Mouse (Mus musculus) frontal cortex, postnatal 10 days (tissue): ENCODE measurements around the gene Bcap31.
"Not testable (repeated sequence)": the region's sequence is repeated elsewhere in the genome, so short reads cannot be mapped to it uniquely, and the experiment has no call there.

Experiments
- DNase-seq, 2 experiments: peaks; one replicate each; pipeline ENCODE4 v3.0.0; 2022; ENCODE audit warnings: low spot score in 2 of 2, mixed read lengths in 1 of 2

Gene Bcap31

DNA sequence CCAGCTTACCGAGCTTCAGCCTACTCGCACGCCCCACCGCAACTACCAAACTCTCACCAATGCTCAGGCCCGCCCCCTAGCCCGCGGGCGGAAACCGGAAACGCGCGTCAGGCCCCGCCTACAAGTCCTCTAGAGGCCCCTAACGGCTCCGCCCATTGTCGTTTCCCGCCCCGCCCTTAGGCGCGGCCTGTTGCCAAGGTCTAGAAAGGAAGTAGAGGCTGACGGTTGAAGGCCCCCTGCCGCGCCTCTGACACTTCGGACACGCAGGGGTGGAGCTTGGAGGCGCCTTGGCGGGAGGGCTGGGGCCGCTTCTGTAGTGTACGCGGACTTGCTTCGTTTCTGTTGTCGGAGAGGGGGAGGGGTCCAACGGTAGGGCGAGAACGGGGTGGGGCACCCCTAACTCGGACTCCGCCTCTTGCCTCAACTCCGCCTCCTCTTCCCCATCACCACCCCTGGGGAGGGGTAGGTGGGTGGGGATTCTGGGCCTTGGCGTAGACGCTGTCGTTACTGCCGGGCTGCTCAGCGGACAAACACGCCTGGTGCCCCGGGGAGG is at the start of gene Bcap31, which contains the start of gene Abcd1:
Bcap31 (minus strand) TSS at position 67 of the 553 bp plus-strand sequence.
Abcd1 (plus strand) TSS at position 489 of the 553 bp plus-strand sequence.
- DNase-seq: peak; percentile 85 to 89

DNA sequence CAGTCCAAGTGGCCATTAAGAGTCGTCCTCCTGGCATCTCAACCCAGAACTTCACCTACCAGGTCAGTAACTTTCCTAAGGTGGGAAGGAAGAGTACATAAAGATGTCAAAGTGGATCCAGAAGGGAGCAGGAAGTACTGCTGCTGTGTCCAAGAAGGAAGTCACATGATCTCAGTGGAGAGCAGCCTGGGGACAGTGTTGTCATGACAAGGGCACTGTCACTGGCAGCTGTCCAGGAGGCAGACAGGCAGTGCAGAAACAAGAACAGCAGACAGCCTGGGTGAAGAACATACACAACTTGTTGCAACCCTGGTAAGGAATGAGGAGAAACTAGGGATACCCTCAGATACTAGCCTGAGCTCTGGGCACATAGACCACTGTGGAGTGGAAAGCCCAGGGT is 49.3 kb upstream of the Bcap31 start:
- DNase-seq: no peak

DNA sequence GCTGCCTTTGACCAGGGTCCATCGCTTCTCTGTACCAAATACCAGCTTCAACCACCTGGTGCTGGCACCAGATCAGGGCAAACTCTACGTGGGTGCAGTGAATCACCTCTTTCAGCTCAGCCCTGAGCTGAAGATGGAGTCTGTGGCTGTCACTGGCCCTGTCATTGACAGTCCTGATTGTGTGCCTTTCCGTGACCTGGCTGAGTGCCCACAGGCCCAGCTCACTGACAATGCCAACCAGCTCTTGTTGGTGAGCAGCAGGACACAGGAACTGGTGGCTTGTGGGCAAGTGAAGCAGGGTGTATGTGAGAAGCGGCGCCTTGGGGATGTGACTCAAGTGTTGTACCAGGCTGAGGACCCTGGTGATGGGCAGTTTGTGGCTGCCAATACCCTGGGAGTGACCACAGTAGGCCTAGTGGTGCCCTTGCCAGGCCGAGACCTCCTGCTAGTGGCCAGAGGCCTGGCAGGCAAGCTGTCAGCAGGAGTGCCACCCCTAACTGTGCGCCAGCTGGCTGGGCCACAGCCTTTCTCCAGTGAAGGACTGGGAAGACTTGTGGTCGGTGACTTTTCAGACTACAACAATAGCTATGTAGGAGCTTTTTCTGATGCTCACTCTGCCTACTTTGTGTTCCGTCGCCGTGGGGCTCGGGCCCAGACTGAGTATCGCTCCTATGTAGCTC is 42.8 kb upstream of the Bcap31 start:
- no peak for DNase-seq

DNA sequence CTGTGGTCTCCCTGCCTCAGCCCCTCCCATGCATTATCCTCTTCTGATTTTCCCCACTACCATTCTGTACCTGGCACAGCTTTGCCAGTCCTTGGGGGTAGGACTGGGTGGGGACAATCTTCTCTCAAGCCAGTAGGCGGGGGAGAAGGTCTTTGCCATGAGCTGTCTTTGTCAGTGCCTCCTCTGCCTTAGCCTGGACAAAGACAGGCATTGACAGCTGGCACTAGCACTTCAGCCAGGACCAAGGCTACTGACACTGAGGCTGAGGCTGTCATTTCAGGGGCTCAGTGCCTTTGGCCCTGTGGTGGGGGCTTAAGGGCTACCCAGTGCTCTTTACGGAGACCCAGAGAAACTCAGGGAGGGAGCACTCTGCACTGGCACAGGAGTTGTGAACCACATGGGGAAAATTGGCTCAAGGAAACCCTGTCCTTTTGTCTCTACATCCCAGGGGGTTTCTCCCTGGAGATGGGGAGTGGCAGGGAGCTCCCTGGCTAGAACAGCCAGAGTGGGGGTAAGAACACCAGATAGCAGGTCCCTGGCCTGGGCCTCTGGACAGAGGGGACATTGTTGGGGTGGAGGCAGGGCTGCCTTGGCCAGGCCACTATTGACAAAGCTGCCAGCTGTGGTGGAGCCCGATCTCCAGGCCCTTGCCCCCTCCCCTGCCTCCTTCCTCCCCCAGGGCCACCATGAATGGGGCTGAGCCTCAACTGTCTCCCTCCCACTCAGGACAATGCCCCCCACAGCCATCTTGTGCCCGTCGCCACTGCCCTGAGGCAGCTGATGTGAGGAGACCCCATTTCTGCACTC is 40.6 kb upstream of the Bcap31 start, which contains the start of gene Plxnb3:
Plxnb3 (plus strand) TSS at position 757 of the 807 bp plus-strand sequence.
- DNase-seq: no peak

DNA sequence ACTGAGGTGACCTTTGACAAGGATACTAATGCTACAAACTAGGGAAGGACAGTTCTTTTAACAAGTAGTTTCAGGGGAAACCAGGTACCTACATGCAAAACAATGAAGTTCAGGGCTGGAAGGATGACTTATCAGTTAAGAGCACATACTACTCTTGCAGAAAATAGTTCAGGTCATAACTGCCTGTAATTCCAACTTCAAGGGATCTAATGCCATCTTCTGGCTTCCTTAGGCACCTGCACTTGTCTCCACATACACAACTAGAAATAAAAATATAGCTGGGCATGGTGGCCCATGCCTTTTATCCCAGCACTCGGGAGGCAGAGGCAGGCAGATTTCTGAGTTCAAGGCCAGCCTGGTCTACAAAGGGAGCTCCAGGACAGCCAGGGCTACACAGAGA is 33.0 kb upstream of the Bcap31 start:
- no peak for DNase-seq

DNA sequence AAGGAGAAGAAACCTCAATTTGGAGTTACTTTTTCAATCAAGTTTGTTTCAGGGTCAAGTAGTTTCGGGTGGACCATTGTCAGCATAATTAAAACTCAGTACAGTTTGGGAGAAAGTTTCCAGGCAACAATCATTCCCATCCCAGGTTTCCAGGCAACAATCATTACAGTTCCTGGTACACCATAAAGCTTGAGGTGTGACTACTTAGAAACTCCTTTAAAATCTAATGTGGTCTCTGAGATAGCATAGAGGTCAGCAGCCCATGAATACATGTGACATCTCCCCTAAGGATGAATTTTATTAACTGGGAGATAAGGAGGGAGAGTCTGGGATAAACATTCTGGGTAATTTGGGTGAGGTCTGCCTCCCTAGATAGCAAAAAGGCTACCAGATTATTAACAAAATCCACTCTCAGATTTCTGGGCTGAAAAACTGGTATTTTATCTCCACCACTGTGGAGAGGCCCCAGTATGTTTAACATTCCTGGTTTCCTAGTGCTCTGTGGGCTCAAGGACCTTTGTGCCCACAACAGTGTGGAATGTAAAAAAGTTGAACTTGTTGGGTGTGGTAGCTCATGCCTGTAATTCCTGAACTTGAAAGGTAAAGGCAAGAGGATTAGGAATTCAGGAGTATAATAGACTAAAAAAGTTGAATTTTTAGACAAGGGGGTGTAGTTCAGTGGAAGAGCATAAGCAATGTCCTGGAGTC is 29.0 kb upstream of the Bcap31 start:
- no peak for DNase-seq

DNA sequence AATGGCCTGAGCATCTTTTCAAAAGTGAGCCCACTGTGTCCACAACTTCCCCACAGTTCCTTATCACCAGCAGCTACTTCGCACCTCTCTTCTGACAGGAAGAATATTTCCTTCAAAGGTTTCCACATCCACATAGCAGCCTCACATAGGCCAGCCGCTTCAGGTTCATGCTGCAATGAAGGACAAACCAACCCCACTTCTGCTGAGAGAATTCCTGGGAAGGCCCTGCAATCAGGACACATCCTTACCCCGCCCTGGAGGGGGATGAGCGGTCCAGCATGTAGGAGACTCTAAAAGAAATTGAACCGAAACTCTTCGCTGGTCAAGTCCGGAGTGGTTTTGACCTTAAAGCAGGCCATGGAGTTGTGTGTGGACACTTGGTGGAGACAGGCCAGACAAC is 23.9 kb upstream of the Bcap31 start:
- DNase-seq: not testable (repeated sequence)

DNA sequence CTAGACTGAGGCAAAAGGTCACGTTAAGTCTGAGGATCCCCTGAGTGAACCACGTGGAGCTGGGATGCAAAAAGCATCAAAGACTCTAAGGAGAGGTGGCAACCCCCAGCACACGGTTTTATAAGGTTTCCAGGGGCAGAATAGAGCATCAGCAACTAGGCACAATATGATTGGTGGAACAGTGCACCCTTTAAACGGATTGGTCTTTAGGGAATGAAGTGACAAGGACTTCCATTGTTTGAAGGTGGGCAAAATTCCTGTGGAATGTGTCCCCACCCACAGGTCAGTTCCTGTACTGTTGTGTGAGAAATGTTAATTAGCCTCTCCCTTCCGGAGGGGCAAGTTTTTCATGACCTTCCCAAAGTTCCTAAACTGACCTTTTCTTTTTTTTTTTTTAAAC is 23.2 kb upstream of the Bcap31 start:
- no peak for DNase-seq

DNA sequence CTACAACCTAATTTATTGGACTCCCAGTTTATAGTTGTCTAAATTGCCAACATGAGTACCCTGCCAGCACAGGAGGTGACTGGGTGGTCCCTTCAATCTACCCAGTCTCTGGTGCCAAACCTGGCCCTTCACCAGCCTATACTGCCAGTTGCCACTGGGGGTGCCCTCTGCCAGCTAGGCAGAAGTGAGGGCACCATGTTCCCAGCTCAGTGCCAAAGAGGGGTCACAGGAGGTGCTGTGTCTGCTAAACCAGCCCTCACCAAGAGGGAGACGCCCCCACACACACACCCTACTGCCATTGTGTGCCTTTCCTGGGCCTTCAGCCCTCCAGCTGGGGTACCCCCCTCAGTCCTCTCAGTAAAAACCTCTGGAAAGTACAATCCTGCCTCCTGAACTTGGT is 22.2 kb upstream of the Bcap31 start:
- no peak for DNase-seq

DNA sequence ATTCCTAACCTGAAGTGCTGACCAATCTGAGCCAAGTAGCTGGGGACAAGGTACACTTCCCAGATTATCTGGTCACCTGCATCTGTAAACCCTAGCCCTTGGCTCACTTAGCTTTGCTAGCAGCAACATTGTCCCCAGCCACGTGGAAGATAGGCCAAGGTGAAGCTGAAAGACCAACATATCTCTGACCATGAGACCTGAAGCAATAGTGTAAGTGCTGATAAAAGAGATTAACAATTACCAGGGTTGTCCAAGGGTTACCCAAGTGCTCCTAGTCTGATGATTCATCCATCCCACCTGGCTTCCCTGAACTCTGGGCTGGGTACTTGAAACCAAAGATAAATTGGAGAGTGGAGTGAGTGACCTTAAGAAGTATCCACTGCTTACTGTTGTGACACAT is 14.9 kb upstream of the Bcap31 start:
- no peak for DNase-seq

DNA sequence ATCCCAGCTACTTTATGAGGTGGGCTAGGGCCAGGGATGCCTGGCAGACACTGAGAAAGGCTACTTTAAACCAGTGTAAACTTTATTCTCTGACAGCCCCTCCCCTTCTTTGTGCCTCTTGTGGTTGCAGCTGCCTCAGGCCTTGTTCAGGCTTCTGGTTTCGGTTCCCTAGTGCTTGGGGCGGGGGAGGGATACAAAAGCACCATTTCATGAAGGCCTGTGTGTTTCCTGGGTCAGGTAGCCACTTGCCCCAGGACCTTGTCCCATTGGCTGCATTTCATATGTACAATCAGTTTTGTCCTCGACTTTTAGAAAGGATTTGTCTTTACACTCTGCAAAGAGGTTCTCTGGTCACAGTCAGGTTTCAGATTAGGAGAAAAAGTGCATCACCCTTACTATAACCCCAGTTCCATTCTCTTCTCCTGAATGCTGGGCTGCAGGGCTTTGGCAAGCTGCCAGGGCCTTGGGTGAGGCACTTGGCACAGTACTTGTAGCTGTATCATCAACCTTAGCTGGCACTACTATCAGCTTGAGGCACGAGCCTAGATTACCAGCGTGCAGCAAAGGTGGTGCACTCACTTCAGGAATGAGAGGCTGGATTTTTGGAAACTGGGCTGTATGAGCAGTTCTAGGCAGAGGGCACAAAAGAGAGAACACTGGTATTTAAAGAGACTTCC is 2.8 kb upstream of the Bcap31 start:
- no peak for DNase-seq

DNA sequence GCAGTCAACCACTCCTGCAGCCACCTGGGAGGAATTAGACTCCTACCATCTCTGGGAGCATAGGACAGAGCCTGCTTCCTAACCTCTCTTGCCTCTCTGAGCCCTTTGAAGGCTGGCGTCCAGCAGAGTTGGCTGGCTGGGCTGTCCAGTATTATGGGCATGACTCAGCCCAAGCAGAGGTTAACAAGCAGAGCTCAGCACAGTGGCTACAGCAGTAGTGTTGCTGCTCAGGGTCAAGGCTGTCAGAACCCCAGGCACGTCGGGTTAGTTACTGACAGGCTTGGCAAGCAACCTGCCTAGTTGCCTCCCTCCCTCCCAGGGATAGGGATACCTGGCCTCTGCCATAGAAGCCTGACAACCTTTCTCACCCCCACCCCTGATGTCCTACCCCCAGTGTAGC is 2.3 kb upstream of the Bcap31 start:
- no peak for DNase-seq

DNA sequence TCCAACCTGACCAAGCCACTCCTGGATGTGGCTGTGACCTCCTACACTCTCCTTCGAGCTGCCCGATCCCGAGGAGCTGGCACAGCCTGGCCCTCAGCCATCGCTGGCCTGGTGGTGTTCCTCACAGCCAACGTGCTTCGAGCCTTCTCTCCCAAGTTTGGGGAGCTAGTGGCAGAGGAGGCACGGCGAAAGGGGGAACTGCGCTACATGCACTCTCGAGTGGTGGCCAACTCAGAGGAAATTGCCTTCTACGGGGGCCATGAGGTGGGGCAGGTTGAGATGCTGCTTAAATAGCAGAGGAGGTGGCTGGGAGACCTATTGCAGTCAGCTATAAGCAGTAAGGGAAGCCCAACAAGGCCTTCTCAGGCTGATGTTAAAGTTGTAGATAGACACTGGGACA is 1.7 kb upstream of the Bcap31 start:
- DNase-seq: no peak

DNA sequence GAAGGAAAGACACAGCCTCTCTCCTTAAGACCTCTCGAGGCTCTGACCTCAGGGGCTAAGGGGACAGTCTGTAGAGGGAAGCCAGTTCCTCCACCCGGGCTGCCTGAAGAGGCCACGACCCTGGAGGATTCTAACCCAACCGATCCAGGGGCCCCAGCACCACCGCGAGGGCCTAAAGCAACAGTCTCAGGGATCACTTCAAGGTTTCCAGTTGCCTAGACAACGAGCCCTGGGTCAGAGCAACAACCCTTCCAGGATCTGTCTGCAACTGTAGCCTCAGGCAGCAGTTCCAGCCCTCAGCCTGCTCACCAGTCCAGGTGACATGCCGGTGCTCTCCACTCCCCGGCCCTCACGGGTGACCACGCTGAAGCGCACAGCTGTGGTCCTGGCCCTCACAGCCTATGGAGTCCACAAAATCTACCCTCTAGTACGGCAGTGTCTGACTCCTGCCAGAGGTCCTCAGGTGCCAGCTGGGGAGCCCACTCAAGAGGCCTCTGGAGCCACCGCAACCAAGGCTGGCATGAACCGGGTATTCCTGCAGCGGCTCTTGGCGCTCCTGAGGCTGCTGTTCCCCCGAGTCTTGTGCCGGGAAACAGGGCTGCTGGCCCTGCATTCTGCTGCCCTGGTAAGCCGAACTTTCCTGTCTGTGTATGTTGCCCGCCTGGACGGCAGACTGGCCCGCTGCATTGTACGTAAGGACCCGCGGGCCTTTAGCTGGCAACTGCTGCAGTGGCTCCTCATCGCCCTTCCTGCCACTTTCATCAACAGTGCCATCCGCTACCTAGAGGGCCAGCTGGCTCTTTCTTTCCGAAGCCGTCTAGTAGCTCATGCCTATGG is 952 bp upstream of the Bcap31 start:
- peak; percentile 12 to 17 for DNase-seq

DNA sequence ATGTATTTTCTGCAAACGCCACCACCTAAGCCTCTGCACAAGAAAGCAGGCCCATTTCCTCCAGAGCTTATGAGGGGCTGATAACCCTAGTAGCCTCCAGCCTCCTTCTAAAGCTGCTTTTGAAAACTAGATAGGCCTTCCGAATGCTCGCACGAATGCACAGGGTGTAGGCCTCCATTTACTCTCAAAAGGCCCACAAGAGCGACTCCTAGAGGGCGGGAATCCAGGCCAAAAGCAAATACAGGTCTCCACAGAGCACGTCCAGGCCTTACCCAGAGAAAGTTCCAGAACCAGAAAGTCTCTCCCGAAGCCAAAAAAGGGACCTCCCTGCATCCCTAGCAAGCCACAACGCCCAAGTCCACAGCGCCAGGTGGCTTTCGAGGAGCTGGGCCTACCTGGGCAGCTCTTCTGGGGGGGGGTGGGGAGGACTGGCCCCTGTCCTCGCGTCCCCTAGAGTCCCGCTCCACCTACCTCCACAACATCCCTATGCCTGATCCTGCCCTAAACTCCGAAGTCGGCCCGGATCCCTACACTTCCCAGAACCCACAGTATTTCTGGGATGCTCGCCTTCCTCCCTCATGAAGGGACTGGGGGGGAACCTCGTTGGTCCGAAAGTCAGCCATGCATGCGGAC is 383 bp downstream of the Bcap31 start:
- peak; percentile 17 to 19 for DNase-seq

DNA sequence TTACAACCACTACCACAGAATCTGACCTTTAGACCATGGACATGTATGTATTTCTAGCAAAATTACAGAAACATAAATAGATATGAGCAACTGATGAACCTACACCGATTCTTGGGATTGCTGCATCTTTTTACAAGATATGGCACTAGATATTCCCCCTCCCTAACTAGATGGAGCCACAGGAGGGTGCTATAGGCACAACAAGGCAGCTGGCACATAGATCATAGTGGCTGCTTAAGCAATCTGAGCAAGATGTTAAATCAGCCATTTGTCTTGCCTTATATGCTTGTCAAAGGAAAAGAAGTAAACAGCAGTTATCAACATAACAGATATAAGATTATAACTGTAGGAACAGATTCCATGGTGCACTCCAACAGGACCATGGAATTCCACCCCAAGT is 15.5 kb downstream of the Bcap31 start:
- DNase-seq: no peak

DNA sequence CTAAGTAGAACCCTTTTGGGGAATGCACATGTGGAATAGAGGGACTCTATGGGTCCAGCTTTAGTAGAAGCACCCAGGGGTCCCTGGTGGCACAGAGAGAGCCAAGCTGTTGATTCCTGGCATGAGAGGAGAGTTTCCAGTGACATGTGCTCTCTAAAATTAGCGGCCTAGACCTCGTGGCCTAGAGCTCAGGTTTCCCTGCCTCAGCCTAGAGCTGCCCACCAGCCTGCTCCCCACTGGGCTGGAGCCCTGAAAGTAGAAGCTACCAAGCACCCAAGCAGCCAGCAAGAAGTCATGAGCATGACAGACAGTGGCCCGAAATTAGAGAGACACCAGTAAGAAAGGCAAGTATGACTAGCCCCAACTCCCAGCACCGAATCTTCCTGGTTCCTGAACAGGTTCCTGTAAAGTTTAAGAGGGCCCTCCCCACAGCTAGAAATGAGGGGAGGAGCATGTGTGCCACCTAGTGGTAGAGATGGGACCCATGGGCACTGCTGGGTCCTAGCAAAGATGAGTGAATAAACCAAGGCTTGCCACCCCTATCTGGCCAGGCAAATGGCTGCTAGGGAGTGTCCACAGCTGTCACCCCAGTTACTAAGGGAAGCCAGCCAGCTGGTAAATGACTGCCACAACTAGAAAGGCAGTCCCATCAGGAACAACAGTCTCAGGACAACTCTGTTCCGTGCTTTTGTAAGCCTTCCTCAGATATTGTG is 24.9 kb downstream of the Bcap31 start:
- DNase-seq: no peak

DNA sequence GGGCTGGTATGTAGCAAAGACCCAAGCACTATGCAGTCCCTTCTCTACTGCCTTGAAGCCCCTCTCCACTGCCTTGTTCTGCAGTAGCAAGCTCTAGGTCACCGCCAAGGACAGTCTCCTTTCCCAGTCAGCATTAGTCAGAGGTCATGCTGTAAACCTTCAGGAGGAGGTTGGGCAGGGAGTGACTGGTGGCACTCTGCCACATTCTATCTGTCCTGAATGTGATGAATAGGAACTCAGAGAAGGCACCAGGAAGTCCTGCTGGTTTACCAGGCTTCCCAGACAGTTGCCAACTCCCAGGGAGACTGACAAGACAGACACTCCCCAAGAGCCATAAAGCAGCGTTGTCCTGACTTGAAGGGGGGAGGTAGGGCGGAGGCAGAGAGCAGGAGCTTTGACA is 30.3 kb downstream of the Bcap31 start:
- DNase-seq: no peak

DNA sequence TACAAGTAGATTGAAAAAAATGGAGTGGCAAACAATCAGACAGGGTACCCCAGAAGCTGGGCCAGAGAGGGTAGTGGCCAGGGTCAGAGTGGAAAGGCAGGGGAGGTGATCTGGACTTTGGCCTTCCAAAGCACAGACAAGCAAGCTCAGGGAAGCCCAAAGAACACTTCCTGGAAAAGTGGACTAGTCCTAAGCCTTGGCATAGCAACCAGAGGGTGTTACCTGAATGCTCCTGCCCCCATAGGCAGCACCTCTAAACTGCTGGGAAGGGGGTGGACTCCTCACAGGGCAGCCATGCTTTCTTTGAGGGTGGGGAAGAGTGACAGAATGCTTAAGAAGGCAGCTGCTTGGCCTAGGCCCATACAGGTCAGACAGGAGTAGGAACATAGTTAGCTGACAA is 31.0 kb downstream of the Bcap31 start:
- DNase-seq: no peak

DNA sequence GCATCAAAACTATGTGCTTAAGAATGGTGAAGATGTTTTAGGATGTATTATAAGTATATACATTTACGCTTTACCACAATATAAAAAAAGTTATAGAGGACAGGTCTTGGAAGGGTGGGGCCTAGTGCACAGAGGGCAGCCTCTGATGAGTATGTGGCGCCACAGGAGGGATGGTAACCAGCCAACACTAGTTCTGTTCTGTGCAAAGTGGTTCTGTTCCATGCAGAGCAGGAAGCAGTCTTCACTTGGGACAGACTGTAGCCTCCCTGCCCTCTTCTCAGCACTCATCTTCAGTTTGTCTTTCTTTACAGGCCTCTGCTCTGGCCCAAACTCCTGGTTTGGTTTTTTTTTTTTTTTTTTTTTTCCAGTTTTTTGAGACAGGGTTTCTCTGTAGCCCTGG is 31.8 kb downstream of the Bcap31 start:
- DNase-seq: no peak
